Mouse (Mus musculus): Measurements from ENCODE around the gene Hadh.

Gene Hadh

DNA sequence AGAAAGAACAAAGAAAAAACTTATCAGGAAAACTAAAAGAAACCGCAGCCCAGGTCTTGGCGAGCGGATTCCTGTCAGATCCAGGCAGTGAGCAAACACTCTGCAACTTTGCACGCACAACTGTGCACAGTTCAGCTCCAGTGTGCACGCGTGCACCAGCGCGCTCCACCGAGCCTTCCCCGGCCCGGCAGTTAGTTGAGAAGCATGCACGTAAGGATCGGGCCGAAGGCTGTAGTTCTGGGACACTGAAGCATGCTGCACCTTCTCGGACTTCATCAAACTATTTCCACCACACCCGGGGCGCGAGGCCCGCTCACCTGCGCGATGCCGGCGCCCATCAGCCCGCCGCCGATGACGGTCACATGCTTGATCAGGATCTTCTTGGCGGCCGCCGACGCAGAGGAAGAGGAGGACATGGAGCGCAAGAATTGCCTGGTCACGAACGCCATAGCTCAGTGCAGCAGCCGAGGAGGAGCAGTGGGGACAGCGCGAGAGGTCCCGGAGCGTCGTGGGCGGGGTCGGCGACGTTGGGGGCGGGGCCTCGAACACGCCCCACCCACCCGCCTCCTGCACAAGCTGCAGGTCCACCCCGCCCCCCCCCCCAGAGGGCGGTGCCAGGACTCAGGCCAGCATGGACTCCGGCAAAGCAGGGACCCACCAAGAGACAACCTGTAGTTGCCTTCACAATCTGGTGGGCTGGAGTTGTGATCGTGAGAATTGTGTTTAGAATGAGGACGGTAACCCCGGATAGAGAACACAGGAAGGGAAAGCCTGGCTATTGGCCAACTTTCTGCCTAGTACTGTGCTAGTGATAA lies at the start of gene Hadh:
Hadh (minus strand) TSS at position 543 of the 815 bp plus-strand sequence.
- peak; percentile 88 for DNase-seq (ENCODE audit: low read depth, low spot score)

GRCm38 (mm10) chr3:131320184-131320583 lies 48.3 kb upstream of the Hadh start:
- DNase-seq (ENCODE audit: low read depth, low spot score): peak; percentile 91

DNA sequence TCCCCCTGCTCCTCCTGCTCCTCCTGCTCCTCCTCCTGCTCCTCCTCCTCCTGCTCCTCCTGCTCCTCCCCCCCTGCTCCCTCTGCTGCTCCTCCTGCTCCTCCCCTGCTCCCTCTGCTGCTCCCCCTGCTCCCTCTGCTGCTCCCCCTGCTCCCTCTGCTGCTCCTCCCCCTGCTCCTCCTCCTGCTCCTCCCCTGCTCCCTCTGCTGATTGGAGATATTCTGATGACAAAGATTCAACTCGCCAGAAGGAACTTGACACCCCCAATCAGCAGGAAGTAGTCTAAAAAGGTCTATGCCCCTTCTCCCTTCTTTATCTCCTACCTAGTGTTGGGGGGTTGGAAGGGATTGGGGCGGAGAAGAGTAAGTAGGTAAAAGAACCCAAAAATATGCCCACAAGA lies 46.3 kb upstream of the Hadh start:
- no peak for DNase-seq (ENCODE audit: low read depth, low spot score)

- no peak for DNase-seq (ENCODE audit: low read depth, low spot score)
Observed at GRCm38 (mm10) chr3:131317126-131317525, 45.2 kb upstream of the Hadh start.

DNA sequence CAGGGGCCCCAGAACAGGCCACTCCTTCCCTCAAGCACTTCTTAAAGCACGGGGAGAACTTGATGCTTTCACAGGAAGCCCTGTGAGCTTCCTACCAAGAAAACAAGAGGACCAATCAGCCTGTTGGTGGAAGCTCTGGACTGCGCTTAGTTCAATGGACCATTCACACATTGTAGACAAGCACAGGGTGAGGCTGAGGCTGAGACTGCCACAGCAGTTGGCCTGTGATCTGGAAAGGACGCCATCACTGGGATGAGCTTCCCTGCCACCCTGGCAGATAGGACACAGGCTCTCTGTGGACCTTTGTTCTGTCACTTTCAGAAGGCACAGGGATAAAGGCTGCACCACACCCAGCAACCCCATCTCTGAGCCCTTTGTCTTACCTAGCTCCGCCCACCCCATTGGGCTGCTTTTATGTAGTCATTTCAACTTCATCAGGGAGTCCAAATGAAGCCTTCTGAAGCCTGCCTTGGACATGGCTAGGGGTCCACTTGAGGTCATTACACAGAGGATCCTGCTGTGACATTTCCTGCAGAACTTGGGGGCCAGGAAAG lies 44.1 kb upstream of the Hadh start:
- DNase-seq (ENCODE audit: low read depth, low spot score): no peak

- no peak for DNase-seq (ENCODE audit: low read depth, low spot score)
Observed at GRCm38 (mm10) chr3:131312340-131312739, 40.4 kb upstream of the Hadh start.

DNA sequence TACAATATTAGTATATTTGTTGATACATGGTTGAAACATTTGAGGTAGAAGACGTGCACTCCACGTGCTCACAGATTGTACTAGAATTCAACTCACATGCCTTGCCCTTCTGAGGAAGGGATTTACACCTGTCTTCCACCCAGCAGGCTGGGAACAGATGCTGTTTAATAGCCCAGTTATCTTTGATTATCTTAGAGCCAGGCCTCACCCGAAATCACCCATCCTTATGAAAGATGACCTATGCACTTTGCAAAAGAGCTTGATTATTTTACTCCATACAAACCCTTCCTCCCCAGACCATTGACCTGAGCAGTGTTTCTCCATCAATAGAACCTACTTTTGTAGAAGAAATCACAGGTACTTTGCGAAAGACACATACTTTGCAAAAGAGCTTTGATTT lies 38.7 kb upstream of the Hadh start:
- no peak for DNase-seq (ENCODE audit: low read depth, low spot score)

DNA sequence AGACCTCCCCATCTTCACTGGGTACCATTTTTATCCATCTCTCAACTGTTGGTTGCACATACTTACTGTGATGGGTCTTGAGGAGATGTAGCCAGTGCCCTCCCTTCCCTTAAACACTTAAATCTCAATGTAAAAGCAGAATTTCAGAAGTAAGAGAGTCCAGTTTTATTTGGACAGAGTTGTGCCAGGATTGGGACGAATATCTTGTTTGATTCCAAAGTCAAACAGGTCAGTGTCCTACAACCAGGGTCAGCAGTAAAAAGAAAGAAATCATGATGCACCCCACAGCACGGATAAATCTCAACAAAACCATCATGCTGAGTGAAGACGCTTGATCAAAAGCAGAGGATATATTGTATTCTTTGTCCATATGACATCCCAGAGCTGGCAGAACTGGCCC lies 35.9 kb upstream of the Hadh start:
- no peak for DNase-seq (ENCODE audit: low read depth, low spot score)

GRCm38 (mm10) chr3:131306255-131306654 lies 34.4 kb upstream of the Hadh start:
- no peak for DNase-seq (ENCODE audit: low read depth, low spot score)

- DNase-seq (ENCODE audit: low read depth, low spot score): no peak
Observed at GRCm38 (mm10) chr3:131303320-131303714, 31.4 kb upstream of the Hadh start.

GRCm38 (mm10) chr3:131302452-131303319 lies 30.8 kb upstream of the Hadh start, which contains the start of gene Cyp2u1:
Cyp2u1 (minus strand) TSS chr3:131303227.
- DNase-seq (ENCODE audit: low read depth, low spot score): peak; percentile 98

DNA sequence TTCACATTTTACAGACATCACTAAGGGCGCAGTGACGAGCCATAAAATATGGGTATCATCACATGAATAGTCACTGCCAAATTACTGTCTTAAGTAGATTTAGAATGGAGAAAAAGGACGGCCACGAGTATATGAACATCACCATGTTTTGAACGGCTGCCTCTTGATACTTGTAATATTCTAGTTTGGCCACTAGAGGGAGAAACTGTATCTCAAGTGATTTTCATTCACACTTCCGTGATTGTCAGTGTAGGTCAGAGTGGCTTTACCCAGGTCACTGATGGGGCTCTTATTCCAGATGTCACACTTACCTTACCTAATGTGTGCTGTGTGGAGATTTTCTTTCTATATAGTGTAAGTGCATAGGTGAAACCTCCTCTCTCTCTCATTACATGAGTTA lies 28.0 kb upstream of the Hadh start:
- DNase-seq (ENCODE audit: low read depth, low spot score): peak; percentile 80

DNA sequence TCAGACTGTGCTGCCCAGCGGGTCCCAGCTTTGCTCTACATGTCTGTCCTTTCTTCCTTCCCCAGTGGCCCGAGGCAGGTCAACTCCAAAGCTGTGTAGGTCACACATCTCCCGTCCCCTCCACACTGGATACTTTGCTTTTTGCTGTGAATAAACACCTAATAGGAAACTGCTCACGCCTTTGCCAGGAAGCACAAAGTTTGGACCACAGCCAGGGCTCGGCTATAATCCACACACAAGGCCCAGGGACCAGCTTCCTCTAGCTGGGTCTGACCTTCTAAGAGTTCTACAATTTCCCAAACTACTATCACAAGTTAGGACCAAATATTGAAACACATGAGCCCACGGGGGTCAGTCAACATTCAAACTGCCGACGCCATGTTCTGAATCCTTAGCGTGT lies 27.2 kb upstream of the Hadh start:
- DNase-seq (ENCODE audit: low read depth, low spot score): no peak

- DNase-seq (ENCODE audit: low read depth, low spot score): no peak
Observed at GRCm38 (mm10) chr3:131296893-131297292, 25.0 kb upstream of the Hadh start.

DNA sequence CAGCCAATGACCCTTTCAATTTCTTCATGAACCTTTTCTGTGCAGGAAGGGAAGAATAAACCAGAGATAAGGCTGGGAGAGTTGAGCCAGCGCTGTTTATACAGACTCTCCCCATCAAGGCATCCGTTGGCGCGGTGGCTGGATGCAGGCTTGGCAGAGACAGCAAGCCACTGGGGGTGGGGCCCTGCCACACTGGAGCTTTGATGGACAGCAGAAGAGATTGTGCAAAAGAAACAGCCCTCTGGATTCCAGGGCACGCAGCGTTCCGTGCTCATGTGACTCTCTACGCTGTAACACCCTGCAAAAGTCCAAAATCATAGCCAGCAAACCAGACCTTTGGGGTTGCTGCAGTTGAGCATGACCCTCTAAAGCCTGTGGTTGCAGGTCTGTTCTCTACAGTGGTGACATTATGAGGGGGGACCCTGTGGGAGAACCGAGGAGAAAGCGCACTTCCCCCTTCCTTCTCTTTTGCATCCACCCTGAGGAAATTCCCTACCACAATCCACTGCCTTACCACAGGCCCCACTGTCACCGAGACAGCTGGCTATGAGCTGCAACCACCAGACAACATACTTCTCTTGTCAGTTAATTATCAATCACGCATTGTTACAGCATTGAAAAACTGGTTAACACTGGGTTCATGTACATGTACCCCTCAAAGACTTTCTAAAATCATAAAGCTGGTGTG lies 23.8 kb upstream of the Hadh start:
- DNase-seq (ENCODE audit: low read depth, low spot score): peak; percentile 18

DNA sequence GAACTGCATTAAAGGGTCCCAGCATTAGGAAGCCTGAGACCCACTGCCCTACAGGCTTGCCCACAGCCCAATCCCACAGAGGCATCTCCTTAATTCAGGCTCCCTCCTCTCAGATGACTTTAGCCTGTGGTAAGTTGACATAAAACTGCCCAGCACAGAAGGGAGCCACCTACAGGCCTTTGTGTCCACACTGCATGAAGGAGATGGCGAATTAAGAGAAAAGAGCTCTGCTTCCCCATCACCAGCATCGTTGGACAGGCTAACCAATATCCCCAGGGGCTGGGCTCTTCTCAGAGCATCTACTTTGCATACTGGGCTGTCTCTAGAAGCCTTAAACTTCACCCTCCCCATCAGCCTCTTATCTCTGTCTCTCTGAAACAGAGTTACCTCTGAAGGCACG lies 22.6 kb upstream of the Hadh start:
- DNase-seq (ENCODE audit: low read depth, low spot score): no peak

DNA sequence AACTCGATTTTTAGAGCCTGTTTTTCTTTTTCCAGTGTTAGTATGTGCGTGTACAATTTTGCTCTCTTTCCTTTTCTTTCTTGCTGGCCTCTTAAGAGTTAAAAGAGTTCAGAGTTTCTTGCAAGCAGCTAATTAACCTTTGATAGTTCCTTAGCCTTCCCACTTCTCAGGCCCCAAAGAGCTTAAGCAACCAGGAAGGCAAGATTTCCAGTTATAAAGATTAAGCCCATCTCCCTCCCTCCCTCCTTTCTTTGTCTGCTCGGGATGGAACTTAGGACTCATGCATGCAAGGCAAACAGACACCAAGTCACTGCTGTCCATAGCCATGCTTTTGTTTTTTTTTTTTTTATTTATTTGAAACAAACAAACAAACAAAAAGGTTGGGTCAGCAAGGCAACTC lies 21.1 kb upstream of the Hadh start:
- no peak for DNase-seq (ENCODE audit: low read depth, low spot score)

DNA sequence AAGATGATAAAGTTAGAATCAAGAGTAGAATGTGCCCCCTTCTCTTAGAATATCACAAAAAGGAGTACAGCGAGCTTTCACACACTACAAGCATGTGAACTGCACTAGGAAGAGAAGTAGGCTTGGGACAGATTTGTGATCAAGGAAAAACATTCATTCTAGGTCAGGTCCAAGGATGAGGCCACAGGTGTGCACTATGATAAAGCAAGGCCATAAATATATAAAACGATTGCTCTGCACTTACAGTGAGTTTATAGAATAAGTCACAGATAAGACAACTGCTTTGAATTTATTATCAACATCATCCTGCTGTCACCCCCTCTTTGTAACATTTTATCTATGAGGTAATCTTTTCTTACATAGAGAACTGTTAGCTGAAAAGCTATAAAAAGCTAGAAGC lies 20.4 kb upstream of the Hadh start:
- DNase-seq (ENCODE audit: low read depth, low spot score): no peak

DNA sequence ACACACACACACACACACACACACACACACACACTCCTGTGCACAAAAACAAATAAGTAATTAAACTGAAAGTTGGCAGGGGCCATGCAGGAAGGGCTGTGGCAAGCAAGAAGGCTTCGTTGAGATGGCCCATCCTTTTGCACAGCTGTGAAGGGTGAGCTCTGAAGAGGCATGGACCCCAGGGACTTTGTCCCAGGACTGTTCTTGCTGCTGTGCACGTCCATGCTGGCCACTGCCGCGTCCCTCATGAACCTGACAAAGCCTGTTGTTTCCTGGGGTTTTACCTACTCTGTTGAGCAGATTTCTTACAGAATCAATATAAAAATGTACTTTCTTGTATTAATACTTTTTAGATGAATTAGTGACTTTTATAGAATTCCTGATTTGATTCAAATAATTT lies 20.0 kb upstream of the Hadh start:
- DNase-seq (ENCODE audit: low read depth, low spot score): no peak

- no peak for DNase-seq (ENCODE audit: low read depth, low spot score)
Observed at GRCm38 (mm10) chr3:131274151-131274550, 2.2 kb upstream of the Hadh start.

DNA sequence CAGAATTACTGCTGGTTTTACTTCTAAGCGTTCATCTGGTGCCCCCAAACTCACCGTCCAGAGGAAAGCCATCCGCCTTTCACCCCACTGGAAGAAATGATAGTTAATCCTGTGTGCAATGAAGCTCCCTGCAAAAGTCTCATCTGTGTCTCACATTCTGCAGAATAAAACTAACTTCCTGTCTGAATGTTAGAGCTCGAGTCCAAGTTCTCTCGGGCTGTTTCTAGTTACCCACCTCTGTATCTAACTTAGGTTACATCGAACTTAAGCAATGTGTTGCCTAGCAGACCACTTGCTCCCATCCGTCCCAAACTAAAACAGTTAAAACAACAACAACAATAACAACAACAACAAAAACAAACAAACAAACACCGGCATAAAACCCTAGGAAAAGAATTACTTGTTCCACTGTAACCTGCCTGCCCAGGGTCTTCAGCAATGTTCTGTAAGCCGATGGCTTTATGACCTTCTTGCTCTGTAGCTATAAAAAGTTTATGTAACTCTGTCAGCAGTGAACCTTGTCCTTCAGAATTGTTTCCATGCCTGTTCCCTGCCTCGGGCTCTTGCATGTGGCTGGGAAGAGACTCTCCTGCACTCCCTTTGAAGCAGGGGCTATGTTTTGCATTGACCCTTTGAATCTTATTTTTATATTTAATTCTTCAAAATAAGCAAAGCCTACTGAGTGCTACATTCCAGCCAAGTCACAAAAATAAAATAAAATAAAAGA lies 636 bp upstream of the Hadh start:
- no peak for DNase-seq (ENCODE audit: low read depth, low spot score)
